Mouse (Mus musculus): Measurements from ENCODE around the gene Tgfbr1. TPM values are rescaled to one million over a fixed set of nuclear protein-coding genes. Genes with fewer than 3 reads are reported as not detected.
"Not testable (repeated sequence)": the region's sequence is repeated elsewhere in the genome, so short reads cannot be mapped to it uniquely, and the experiment has no call there.

The Tgfbr1 gene
- total RNA-seq, 1 experiment, result 31.7 TPM

DNA sequence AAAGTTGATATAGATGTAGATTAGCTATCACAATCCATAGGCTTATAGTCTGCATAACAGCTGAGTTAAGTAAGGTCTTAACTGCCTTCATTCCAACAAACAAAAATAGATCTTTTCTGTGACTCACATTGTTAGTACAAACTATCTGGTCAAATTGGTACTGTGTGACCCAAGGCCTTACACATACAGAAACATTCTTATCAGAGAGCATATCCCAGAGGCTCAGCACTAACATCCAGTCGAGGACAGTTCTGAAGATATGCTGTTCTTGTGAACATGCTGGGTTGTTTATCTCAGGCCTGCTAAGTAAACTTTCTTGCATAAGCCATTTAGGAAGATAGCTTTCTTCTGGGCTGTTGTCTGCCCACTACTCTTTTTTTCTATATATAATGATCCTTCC, 29.4 kb downstream of the Tgfbr1 start:
- TF ChIP-seq ZC3H11A (IDR thresholded peaks at IDR 0.05; ENCODE audit: borderline replicate concordance, low read depth, low read length), result no peak
- no peak for TF ChIP-seq MAFK (IDR thresholded peaks at IDR 0.05; ENCODE audit: insufficient read depth, low read depth, low read length)
- no peak for TF ChIP-seq HCFC1 (IDR thresholded peaks at IDR 0.05; ENCODE audit: borderline replicate concordance, insufficient read depth, low read length)
- no peak for TF ChIP-seq ZNF384 (IDR thresholded peaks at IDR 0.05; ENCODE audit: low read depth, low read length)
- no peak for TF ChIP-seq CHD2 (IDR thresholded peaks at IDR 0.05; ENCODE audit: low read depth, low read length)
- DNase-seq (ENCODE audit: low read depth, low spot score), result no peak
- Histone ChIP-seq H3K4me3 (ENCODE audit: insufficient read depth in 1 of 2, low read depth in 1 of 2, low read length in 2 of 2, poor library complexity in 1 of 2, severe bottlenecking in 1 of 2) (no peak overlapping the region), H3K27ac (ENCODE audit: insufficient read depth, low read depth, low read length, poor library complexity, severe bottlenecking) (no peak overlapping the region), H3K4me1 (ENCODE audit: control insufficient read depth in 2 of 2, insufficient read depth in 2 of 2, low read length in 2 of 2, poor library complexity in 1 of 2) (no peaks in the 10 kb centered on the region), H3K9ac (ENCODE audit: insufficient read depth, low read depth, low read length, poor library complexity, severe bottlenecking) (no peak overlapping the region), H3K36me3 (ENCODE audit: control insufficient read depth, insufficient read depth, low read length, poor library complexity, severe bottlenecking) (no peaks in the 10 kb centered on the region), H3K9me3 (ENCODE audit: control insufficient read depth, insufficient read depth, low read depth, low read length) (no peaks in the 10 kb centered on the region)
- in situ Hi-C loops (cut with MboI; ENCODE audit: low sequenced_read_pairs in 2 of 2, unreplicated experiment in 2 of 2), result no loop called here

DNA sequence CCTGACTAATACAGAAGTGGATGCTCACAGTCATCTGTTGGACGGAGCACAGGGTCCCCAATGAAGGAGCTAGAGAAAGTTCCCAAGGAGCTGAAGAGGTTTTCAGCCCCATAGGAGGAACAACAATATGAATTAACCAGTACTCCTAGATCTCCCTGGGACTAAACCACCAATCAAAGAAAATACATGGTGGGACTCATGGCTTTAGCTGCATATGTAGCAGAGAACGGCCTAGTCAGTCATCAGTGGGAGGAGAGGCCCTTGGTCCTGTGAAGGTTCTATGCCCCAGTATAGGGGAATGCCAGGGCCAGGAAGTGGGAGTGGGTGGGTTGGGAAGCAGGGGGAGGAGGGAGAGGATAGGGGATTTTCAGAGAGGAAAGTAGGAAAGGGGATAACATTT, 38.9 kb downstream of the Tgfbr1 start:
- H3K4me3 ChIP-seq (ENCODE audit: insufficient read depth in 1 of 2, low read depth in 1 of 2, low read length in 2 of 2, poor library complexity in 1 of 2, severe bottlenecking in 1 of 2); DNase-seq (ENCODE audit: low read depth, low spot score); H3K36me3 ChIP-seq (ENCODE audit: control insufficient read depth, insufficient read depth, low read length, poor library complexity, severe bottlenecking); H3K4me1 ChIP-seq (ENCODE audit: control insufficient read depth in 2 of 2, insufficient read depth in 2 of 2, low read length in 2 of 2, poor library complexity in 1 of 2); in situ Hi-C loops (cut with MboI; ENCODE audit: low sequenced_read_pairs in 2 of 2, unreplicated experiment in 2 of 2); H3K27ac ChIP-seq (ENCODE audit: insufficient read depth, low read depth, low read length, poor library complexity, severe bottlenecking); H3K9ac ChIP-seq (ENCODE audit: insufficient read depth, low read depth, low read length, poor library complexity, severe bottlenecking); H3K9me3 ChIP-seq (ENCODE audit: control insufficient read depth, insufficient read depth, low read depth, low read length): not testable (repeated sequence)

DNA sequence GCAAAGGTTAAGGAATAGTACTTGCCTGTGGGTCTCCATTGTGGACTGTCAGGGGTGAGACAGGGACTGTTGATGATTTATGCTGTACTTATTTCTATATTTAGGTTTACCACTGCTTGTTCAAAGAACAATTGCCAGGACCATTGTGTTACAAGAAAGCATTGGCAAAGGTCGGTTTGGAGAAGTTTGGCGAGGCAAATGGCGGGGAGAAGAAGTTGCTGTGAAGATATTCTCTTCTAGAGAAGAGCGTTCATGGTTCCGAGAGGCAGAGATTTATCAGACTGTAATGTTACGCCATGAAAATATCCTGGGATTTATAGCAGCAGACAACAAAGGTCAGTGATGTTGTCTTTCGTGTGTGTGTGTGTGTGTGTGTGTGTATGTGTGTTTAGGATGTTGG, 43.2 kb downstream of the Tgfbr1 start:
- TF ChIP-seq CHD2 (IDR thresholded peaks at IDR 0.05; ENCODE audit: low read depth, low read length) (no peak), HCFC1 (IDR thresholded peaks at IDR 0.05; ENCODE audit: borderline replicate concordance, insufficient read depth, low read length) (no peak), ZC3H11A (IDR thresholded peaks at IDR 0.05; ENCODE audit: borderline replicate concordance, low read depth, low read length) (no peak), MAFK (IDR thresholded peaks at IDR 0.05; ENCODE audit: insufficient read depth, low read depth, low read length) (no peak), ZNF384 (IDR thresholded peaks at IDR 0.05; ENCODE audit: low read depth, low read length) (no peak)
- Histone ChIP-seq H3K36me3 (ENCODE audit: control insufficient read depth, insufficient read depth, low read length, poor library complexity, severe bottlenecking) (no peaks in the 10 kb centered on the region; the same call in 1 of the 2 replicates), H3K4me3 (ENCODE audit: insufficient read depth in 1 of 2, low read depth in 1 of 2, low read length in 2 of 2, poor library complexity in 1 of 2, severe bottlenecking in 1 of 2) (no peak overlapping the region), H3K27ac (ENCODE audit: insufficient read depth, low read depth, low read length, poor library complexity, severe bottlenecking) (no peak overlapping the region), H3K9ac (ENCODE audit: insufficient read depth, low read depth, low read length, poor library complexity, severe bottlenecking) (no peak overlapping the region), H3K4me1 (ENCODE audit: control insufficient read depth in 2 of 2, insufficient read depth in 2 of 2, low read length in 2 of 2, poor library complexity in 1 of 2) (no peaks in the 10 kb centered on the region), H3K9me3 (ENCODE audit: control insufficient read depth, insufficient read depth, low read depth, low read length) (no peaks in the 10 kb centered on the region)
- DNase-seq (ENCODE audit: low read depth, low spot score), result no peak
- in situ Hi-C loops (cut with MboI; ENCODE audit: low sequenced_read_pairs in 2 of 2, unreplicated experiment in 2 of 2), result no loop called here

DNA sequence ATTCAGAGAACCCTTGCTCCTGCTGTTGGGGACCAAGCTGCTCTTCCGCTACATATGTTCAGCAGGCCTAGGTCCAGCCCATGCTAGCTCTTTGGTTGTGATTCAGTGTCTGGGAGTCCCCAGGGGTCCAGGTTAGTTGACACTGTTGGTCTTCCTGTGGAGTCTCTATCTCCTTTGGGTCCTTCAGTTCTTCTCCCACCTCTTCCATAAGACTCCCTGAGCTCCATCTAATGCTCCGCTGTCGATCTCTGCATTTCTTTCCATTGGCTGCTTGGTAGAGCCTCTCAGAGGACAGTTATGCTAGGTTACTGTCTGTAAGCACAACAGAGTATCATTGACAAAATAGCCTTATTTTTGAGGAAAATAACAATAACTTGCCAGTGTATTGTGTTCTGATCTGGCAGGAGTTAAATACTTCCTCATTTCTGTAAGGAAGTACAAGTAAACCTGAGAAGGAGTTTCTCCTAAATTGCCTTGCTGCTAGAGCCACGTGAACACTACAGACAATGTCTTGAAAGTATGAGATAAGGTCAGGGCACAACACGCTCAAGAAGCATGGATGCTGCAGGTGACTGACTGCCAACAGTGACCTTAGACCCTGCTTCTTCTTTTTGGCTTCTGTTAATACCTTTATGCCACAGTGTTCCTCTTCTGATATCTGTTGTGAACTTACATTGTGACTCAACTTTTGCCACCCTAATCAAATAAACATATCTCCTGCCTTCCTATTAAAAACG, 45.1 kb downstream of the Tgfbr1 start:
- TF ChIP-seq CHD2 (IDR thresholded peaks at IDR 0.05; ENCODE audit: low read depth, low read length) (no peak), HCFC1 (IDR thresholded peaks at IDR 0.05; ENCODE audit: borderline replicate concordance, insufficient read depth, low read length) (no peak)
- in situ Hi-C loops (cut with MboI; ENCODE audit: low sequenced_read_pairs in 2 of 2, unreplicated experiment in 2 of 2), result no loop called here
- DNase-seq (ENCODE audit: low read depth, low spot score), result no peak
- Histone ChIP-seq H3K9me3 (ENCODE audit: control insufficient read depth, insufficient read depth, low read depth, low read length) (no peaks in the 10 kb centered on the region), H3K27ac (ENCODE audit: insufficient read depth, low read depth, low read length, poor library complexity, severe bottlenecking) (no peak overlapping the region), H3K36me3 (ENCODE audit: control insufficient read depth, insufficient read depth, low read length, poor library complexity, severe bottlenecking) (no peaks in the 10 kb centered on the region; the same call in 1 of the 2 replicates), H3K4me1 (ENCODE audit: control insufficient read depth in 2 of 2, insufficient read depth in 2 of 2, low read length in 2 of 2, poor library complexity in 1 of 2) (no peaks in the 10 kb centered on the region), H3K9ac (ENCODE audit: insufficient read depth, low read depth, low read length, poor library complexity, severe bottlenecking) (no peak overlapping the region), H3K4me3 (ENCODE audit: insufficient read depth in 1 of 2, low read depth in 1 of 2, low read length in 2 of 2, poor library complexity in 1 of 2, severe bottlenecking in 1 of 2) (no peak overlapping the region)

DNA sequence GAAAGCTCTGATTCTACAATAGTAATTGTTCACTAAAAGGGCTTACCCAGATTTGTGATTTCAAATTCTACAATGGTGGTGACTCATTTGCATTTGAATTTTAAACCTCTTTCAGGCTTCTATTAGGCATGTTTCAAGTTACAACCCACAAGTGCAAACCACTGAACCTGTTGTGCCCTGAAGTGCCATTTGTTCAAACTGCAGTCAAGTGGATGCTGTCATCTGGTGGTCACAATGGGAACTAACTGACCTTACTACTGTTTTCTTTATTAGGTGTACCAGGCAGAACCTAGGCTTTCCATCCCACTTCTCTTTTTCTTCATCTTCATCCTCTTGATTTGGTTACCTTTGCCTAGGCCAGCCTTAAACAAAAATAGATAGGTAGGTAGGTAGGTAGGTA, 46.8 kb downstream of the Tgfbr1 start:
- H3K4me3 ChIP-seq (ENCODE audit: insufficient read depth in 1 of 2, low read depth in 1 of 2, low read length in 2 of 2, poor library complexity in 1 of 2, severe bottlenecking in 1 of 2), result no peak overlapping the region
- H3K27ac ChIP-seq (ENCODE audit: insufficient read depth, low read depth, low read length, poor library complexity, severe bottlenecking), result no peak overlapping the region
- H3K4me1 ChIP-seq (ENCODE audit: control insufficient read depth in 2 of 2, insufficient read depth in 2 of 2, low read length in 2 of 2, poor library complexity in 1 of 2), result no peaks in the 10 kb centered on the region
- DNase-seq (ENCODE audit: low read depth, low spot score), result no peak
- H3K9ac ChIP-seq (ENCODE audit: insufficient read depth, low read depth, low read length, poor library complexity, severe bottlenecking), result no peak overlapping the region
- in situ Hi-C loops (cut with MboI; ENCODE audit: low sequenced_read_pairs in 2 of 2, unreplicated experiment in 2 of 2), result no loop called here
- H3K9me3 ChIP-seq (ENCODE audit: control insufficient read depth, insufficient read depth, low read depth, low read length), result no peaks in the 10 kb centered on the region
- H3K36me3 ChIP-seq (ENCODE audit: control insufficient read depth, insufficient read depth, low read length, poor library complexity, severe bottlenecking), result no peaks in the 10 kb centered on the region; the same call in 1 of the 2 replicates
- TF ChIP-seq HCFC1 (IDR thresholded peaks at IDR 0.05; ENCODE audit: borderline replicate concordance, insufficient read depth, low read length) (no peak), CHD2 (IDR thresholded peaks at IDR 0.05; ENCODE audit: low read depth, low read length) (no peak), ZNF384 (IDR thresholded peaks at IDR 0.05; ENCODE audit: low read depth, low read length) (no peak), ZC3H11A (IDR thresholded peaks at IDR 0.05; ENCODE audit: borderline replicate concordance, low read depth, low read length) (no peak)
